ENCODE assay signal across 9 mouse cellular contexts in the genomic region with DNA sequence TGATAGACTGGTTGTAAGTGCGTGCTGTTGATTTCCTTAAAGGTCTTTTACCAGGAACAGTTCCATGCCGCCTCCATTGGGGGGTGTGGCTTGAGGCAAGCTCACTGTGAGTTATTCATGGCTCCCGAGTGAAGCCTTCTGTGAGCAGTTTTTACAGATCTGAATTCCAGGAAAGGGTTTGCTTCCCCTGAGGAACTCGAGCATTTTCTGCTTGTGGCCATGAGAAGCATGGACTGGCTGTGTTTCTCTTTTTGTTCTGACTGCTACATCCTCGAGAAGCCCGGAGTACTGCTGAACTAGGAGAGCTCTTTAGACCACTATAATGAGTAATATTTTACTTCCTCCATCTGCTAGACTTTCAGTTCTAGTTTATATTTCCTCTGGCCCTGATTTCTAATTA.
DNase-seq lines count a peak whose midpoint lies in the region; ATAC-seq and TF ChIP-seq lines count a peak whose summit lies in the region.
"Had no signal": no experiment of that assay in that cellular context is flagged by ENCODE, and none has a peak within 500 bp of the region (broad histone marks: within the 10 kb centered on the region; RNA-seq: fewer than 3 reads in every experiment).

No protein-coding gene starts in this region.

- ATAC-seq in limb, embryonic 12.5 days (ENCODE audit: insufficient number of reproducible peaks, insufficient read depth, low FRiP score, low TSS enrichment, low read depth) = 0 out of 2 replicates have a peak, but pooled peaks have one; percentile 50
- ATAC-seq in stomach, postnatal 0 days (ENCODE audit: low FRiP score, low TSS enrichment) = no peak

- H3K27ac ChIP-seq in limb, embryonic 12.5 days = peak overlapping the region; percentile 56
- 0 out of 2 replicates have a peak overlapping the region, but pooled peaks have one; percentile 40 for H3K27ac ChIP-seq in stomach, postnatal 0 days (replicated peaks)
- H3K27ac ChIP-seq: liver, embryonic 13.5 days had no signal

- 20% methylated on average over 6 of the region's 6 CpGs for WGBS in limb, embryonic 12.5 days
- 19% methylated on average over 6 of the region's 6 CpGs for WGBS in stomach, postnatal 0 days

- no peak overlapping the region for H3K4me3 ChIP-seq in limb, embryonic 12.5 days (replicated peaks)
- H3K4me3 ChIP-seq in stomach, postnatal 0 days (ENCODE audit: low read depth, low read length) = no peak overlapping the region
- H3K4me3 ChIP-seq: liver, embryonic 13.5 days had no signal

- TF ChIP-seq EP300 in stomach, postnatal 0 days (optimal IDR thresholded peaks at IDR 0.05) = no peak

- no peak overlapping the region for H3K4me2 ChIP-seq in limb, embryonic 12.5 days
- H3K4me2 ChIP-seq in stomach, postnatal 0 days (replicated peaks; ENCODE audit: low read depth) = no peak overlapping the region
- H3K4me2 ChIP-seq: liver, embryonic 13.5 days had no signal

- H3K36me3 ChIP-seq in limb, embryonic 12.5 days = peaks cover 9% of the 10 kb centered on the region; the same call in 1 of the 2 replicates
- H3K36me3 ChIP-seq in stomach, postnatal 0 days (ENCODE audit: control insufficient read depth, insufficient read depth, low read length) = no peaks in the 10 kb centered on the region
- H3K36me3 ChIP-seq: liver, embryonic 13.5 days had no signal

- peak; percentile 11 to 64 for DNase-seq in adrenal gland, adult (ENCODE audit: inconsistent age in 2 of 2, low spot score in 1 of 2)
- no peak for DNase-seq in adrenal gland, adult 8-10 months
- DNase-seq in testis, postnatal 10 days (ENCODE audit: low spot score) = peak; percentile 54
- DNase-seq in testis, postnatal 14 days (ENCODE audit: low spot score) = no peak
- DNase-seq in heart, postnatal 14 days = peak; percentile 47 to 54
- peak; percentile 56 for DNase-seq in stomach, postnatal 0 days (ENCODE audit: low spot score)
- DNase-seq in cerebellum, adult 11 months = no peak
- DNase-seq: liver, embryonic 13.5 days had no signal

- H3K9me3 ChIP-seq in limb, embryonic 12.5 days = no peaks in the 10 kb centered on the region
- H3K9me3 ChIP-seq in stomach, postnatal 0 days (ENCODE audit: control insufficient read depth, low read length) = no peaks in the 10 kb centered on the region
- H3K9me3 ChIP-seq: liver, embryonic 13.5 days had no signal

- TF ChIP-seq CTCF in stomach, postnatal 0 days (IDR thresholded peaks at IDR 0.05; ENCODE audit: low read depth) = peak; percentile 44; the same call in 1 of the 2 replicates

- no peak overlapping the region for H3K9ac ChIP-seq in limb, embryonic 12.5 days (replicated peaks)
- no peak overlapping the region for H3K9ac ChIP-seq in stomach, postnatal 0 days (ENCODE audit: low read length)
- H3K9ac ChIP-seq: liver, embryonic 13.5 days had no signal

- no peaks in the 10 kb centered on the region for H3K27me3 ChIP-seq in limb, embryonic 12.5 days
- no peaks in the 10 kb centered on the region for H3K27me3 ChIP-seq in stomach, postnatal 0 days (ENCODE audit: control insufficient read depth, insufficient read depth, low read length)
- H3K27me3 ChIP-seq: liver, embryonic 13.5 days had no signal

- intact Hi-C loops in heart, postnatal 14 days (cut with DNase I) = loop anchor here (5.0 kb wide), 1 partner anchor 262 kb away; no protein-coding TSS in a partner anchor

- H3K4me1 ChIP-seq in limb, embryonic 12.5 days (replicated peaks) = peaks cover 40% of the 10 kb centered on the region
- no peaks in the 10 kb centered on the region; the same call in 1 of the 2 replicates for H3K4me1 ChIP-seq in stomach, postnatal 0 days (replicated peaks; ENCODE audit: control insufficient read depth, insufficient read depth)
- H3K4me1 ChIP-seq: liver, embryonic 13.5 days had no signal

Comparison
In these comparisons a context has a peak if more than half of its experiments do, and no peak if none do; other contexts are left out.
1. DNase-seq: peak in adrenal gland, adult (2 of 2), testis, postnatal 10 days (single experiment), heart, postnatal 14 days (2 of 2) and stomach, postnatal 0 days (single experiment); none in adrenal gland, adult 8-10 months (single experiment), testis, postnatal 14 days (single experiment) and cerebellum, adult 11 months (single experiment).